Mouse (Mus musculus) ES-E14 (cell line): Measurements from ENCODE around the gene Cadm2. TPM values are rescaled to one million over a fixed set of nuclear protein-coding genes. Genes with fewer than 3 reads are reported as not detected.

Source experiments
- DNase-seq: peaks from one replicate; pipeline ENCODE4 v3.0.0-alpha.2; 2013; ENCODE audit warnings: low read depth, low spot score
- H3K27ac ChIP-seq: 2 replicates; pipeline ENCODE4 v1.5.1; 2012; ENCODE audit warnings: low read depth, mild to moderate bottlenecking, low read length, moderate library complexity, mixed read lengths; ENCODE audit not compliant: poor library complexity, insufficient read depth, severe bottlenecking
- H3K36me3 ChIP-seq: 2 replicates; pipeline ENCODE4 v1.6.1; 2012; ENCODE audit warnings: mild to moderate bottlenecking, low read length, moderate library complexity, mixed read lengths; ENCODE audit not compliant: control insufficient read depth, poor library complexity, insufficient read depth, severe bottlenecking
- H3K4me1 ChIP-seq, 2 experiments: fragments of 150-350 bp in 1 of 2; sonication (generic) in 1 of 2; 2 replicates each; pipeline ENCODE4 v1.6.1; 2012; ENCODE audit warnings: low read length in 2 of 2, mild to moderate bottlenecking in 1 of 2, mixed read lengths in 1 of 2; ENCODE audit not compliant: control insufficient read depth in 2 of 2, insufficient read depth in 2 of 2, poor library complexity in 1 of 2
- H3K4me3 ChIP-seq, 2 experiments: fragments of 150-350 bp in 1 of 2; sonication (generic) in 1 of 2; 2 replicates each; pipeline ENCODE4 v1.5.1; 2012; ENCODE audit warnings: low read length in 2 of 2, low read depth in 1 of 2, mild to moderate bottlenecking in 1 of 2, mixed read lengths in 1 of 2; ENCODE audit not compliant: insufficient read depth in 1 of 2, poor library complexity in 1 of 2, severe bottlenecking in 1 of 2
- H3K9ac ChIP-seq: 2 replicates; pipeline ENCODE4 v1.6.1; 2012; ENCODE audit warnings: low read depth, mild to moderate bottlenecking, low read length, mixed read lengths; ENCODE audit not compliant: poor library complexity, insufficient read depth, severe bottlenecking
- H3K9me3 ChIP-seq: fragments of 150-350 bp; sonication (generic); 2 replicates; pipeline ENCODE4 v1.6.1; 2012; ENCODE audit warnings: low read depth, mild to moderate bottlenecking, low read length; ENCODE audit not compliant: control insufficient read depth, insufficient read depth
- CHD2 ChIP-seq: IDR thresholded peaks from 2 replicates; pipeline ENCODE4 v1.6.1; 2014; ENCODE audit warnings: mild to moderate bottlenecking, low read depth, low read length, inconsistent platforms
- HCFC1 ChIP-seq: IDR thresholded peaks from 2 replicates; pipeline ENCODE4 v1.6.1; 2012; ENCODE audit warnings: low read length, inconsistent platforms, borderline replicate concordance; ENCODE audit not compliant: insufficient read depth
- MAFK ChIP-seq: IDR thresholded peaks from 2 replicates; pipeline ENCODE4 v1.6.1; 2014; ENCODE audit warnings: mild to moderate bottlenecking, low read depth, low read length, inconsistent platforms; ENCODE audit not compliant: insufficient read depth
- ZC3H11A ChIP-seq: IDR thresholded peaks from 2 replicates; pipeline ENCODE4 v1.6.1; 2012; ENCODE audit warnings: low read depth, mild to moderate bottlenecking, inconsistent platforms, low read length, borderline replicate concordance
- ZNF384 ChIP-seq: IDR thresholded peaks from 2 replicates; pipeline ENCODE4 v1.6.1; 2012; ENCODE audit warnings: low read depth, low read length, inconsistent platforms
- in situ Hi-C, 2 experiments: fragments of 600-800 bp; cut with MboI; formaldehyde crosslinking; loops; one replicate each; pipeline ENCODE4 v1.15.1; 2025; ENCODE audit warnings: low sequenced_read_pairs in 2 of 2, inconsistent platforms in 1 of 2; ENCODE audit not compliant: unreplicated experiment in 2 of 2
- total RNA-seq: library from RNA; depleted of rRNA; stranded (reverse); fragments of 300-350 nt; gene quantifications from 2 replicates; pipeline ENCODE4 v1.2.3, GENCODE M21; 2012

Cadm2 gene
- total RNA-seq, 1 experiment = 0.09 TPM

- in situ Hi-C loops = no loop called here
- Histone ChIP-seq H3K9me3 (no peaks in the 10 kb centered on the region), H3K36me3 (no peaks in the 10 kb centered on the region), H3K9ac (no peak overlapping the region), H3K4me1 (no peaks in the 10 kb centered on the region), H3K27ac (no peak overlapping the region), H3K4me3 (no peak overlapping the region)
- TF ChIP-seq ZNF384 (no peak), ZC3H11A (no peak), CHD2 (no peak), MAFK (no peak), HCFC1 (no peak)
- no peak for DNase-seq
Observed at GRCm38 (mm10) chr16:66891559-66892247, 729.0 kb downstream of the Cadm2 start.

GRCm38 (mm10) chr16:66889907-66890306 is 730.8 kb downstream of the Cadm2 start:
- Histone ChIP-seq H3K4me3 (no peak overlapping the region), H3K27ac (no peak overlapping the region), H3K4me1 (no peaks in the 10 kb centered on the region), H3K9me3 (no peaks in the 10 kb centered on the region), H3K9ac (no peak overlapping the region), H3K36me3 (no peaks in the 10 kb centered on the region)
- no peak for DNase-seq
- in situ Hi-C loops = no loop called here
- no peak for TF ChIP-seq ZC3H11A
- no peak for TF ChIP-seq ZNF384
- no peak for TF ChIP-seq CHD2
- TF ChIP-seq HCFC1 = no peak
- no peak for TF ChIP-seq MAFK

GRCm38 (mm10) chr16:66882597-66882996 is 738.1 kb downstream of the Cadm2 start:
- Histone ChIP-seq H3K36me3 (no peaks in the 10 kb centered on the region), H3K4me3 (no peak overlapping the region), H3K9ac (no peak overlapping the region), H3K27ac (no peak overlapping the region), H3K9me3 (no peaks in the 10 kb centered on the region), H3K4me1 (no peaks in the 10 kb centered on the region)
- in situ Hi-C loops = no loop called here
- no peak for DNase-seq
- no peak for TF ChIP-seq MAFK
- no peak for TF ChIP-seq ZNF384
- no peak for TF ChIP-seq ZC3H11A
- no peak for TF ChIP-seq HCFC1
- TF ChIP-seq CHD2 = no peak

GRCm38 (mm10) chr16:66871201-66871600 is 749.5 kb downstream of the Cadm2 start:
- DNase-seq = peak; percentile 8
- Histone ChIP-seq H3K9ac (no peak overlapping the region), H3K27ac (no peak overlapping the region), H3K9me3 (no peaks in the 10 kb centered on the region), H3K4me3 (no peak overlapping the region), H3K36me3 (no peaks in the 10 kb centered on the region), H3K4me1 (no peaks in the 10 kb centered on the region)
- no peak for TF ChIP-seq ZC3H11A
- TF ChIP-seq ZNF384 = no peak
- TF ChIP-seq CHD2 = no peak
- TF ChIP-seq MAFK = no peak
- TF ChIP-seq HCFC1 = no peak
- in situ Hi-C loops = no loop called here

- no peak overlapping the region for H3K27ac ChIP-seq
- H3K4me1 ChIP-seq = no peaks in the 10 kb centered on the region
- no peak overlapping the region for H3K9ac ChIP-seq
- no peaks in the 10 kb centered on the region for H3K36me3 ChIP-seq
- in situ Hi-C loops = no loop called here
- DNase-seq = no peak
- TF ChIP-seq ZNF384 = no peak
- no peak for TF ChIP-seq ZC3H11A
- no peak for TF ChIP-seq HCFC1
- TF ChIP-seq CHD2 = no peak
- TF ChIP-seq MAFK = no peak
- H3K4me3 ChIP-seq = no peak overlapping the region
- no peaks in the 10 kb centered on the region for H3K9me3 ChIP-seq
Observed at GRCm38 (mm10) chr16:66851047-66851446, 769.7 kb downstream of the Cadm2 start.
